Mouse (Mus musculus): Measurements from ENCODE around the gene Gm9918.

DNA sequence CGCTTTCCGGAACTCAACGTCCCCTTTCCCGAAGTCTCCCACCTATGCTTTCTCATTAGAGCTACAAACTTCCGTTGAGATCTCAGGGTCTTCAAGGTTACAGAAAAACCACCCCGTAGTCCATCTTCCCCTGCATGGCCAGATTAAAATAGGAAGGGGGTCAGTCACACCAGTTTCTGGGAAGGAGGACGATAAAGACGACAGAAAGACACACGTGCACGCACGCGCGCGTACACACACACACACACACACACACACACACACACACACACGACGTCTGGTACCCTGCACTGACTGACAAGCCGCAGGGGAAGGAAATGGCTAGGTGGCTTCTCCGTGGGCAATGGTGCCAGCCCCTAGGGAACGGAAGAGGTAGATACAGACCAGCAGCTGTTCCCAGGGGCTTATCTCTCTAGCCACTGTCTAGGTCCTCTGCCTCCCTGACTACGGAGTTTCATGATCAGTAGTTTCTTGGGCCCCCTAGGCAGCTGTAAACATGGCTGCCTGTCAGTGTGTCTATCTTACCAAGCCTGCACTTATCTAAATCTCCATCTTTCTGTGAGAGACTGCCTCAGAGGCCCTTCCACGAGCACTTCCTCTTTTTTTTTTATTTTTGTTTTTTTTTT lies 45.3 kb upstream of the Gm9918 start:
- no peak for TF ChIP-seq POLR2A (IDR thresholded peaks at IDR 0.05; ENCODE audit: low read depth, low read length)
- TF ChIP-seq CTCF (IDR thresholded peaks at IDR 0.05; ENCODE audit: extremely low read depth, insufficient read depth, insufficient read length, insufficient replicate concordance) = no peak
